In the genomic region with DNA sequence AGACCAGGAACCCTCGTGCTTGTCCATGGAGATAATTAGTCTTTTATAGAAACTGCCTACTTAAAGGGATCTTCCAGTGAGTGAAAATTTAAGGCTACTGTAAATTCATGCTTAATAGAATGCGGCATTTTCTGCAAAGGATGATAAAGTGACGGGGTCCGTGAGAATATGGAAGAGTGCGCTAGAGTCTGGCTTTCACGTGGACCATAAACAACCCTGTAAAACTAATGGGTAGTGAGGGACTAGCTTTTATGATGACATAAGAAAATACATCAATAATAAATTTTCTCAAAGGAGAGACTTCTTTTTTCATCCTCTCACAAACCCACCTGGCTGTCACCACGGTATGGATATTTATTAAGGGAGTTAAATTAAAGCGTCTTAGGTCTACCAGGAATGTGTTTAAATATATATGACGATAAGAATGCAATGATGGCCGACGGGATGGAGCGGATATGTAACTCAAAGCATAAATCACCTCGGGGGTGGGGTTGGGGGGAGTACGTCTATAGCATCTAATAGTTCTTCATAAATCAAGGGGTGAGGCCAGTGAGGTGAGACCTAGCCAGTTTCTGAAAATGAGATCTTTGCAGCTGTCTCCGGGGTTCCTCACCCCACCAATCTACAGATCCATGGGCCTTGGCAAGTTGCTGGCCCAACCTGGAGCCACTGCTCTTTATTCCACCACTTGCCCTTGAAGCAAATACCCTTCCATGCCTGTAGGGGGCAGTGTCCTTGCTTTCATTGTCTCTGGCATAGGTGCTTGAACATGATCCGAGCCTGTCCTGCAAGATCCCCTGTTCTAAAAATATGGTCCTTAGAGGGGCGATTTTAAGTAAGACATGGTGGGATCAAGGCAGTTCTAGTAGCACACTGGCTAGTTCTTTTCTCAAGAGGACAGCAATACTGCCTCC, we compare ENCODE assay signal across 14 mouse cellular contexts. TPM values are rescaled to one million over a fixed set of nuclear protein-coding genes. Genes with fewer than 3 reads are reported as not detected.
DNase-seq lines count a peak whose midpoint lies in the region; ATAC-seq and TF ChIP-seq lines count a peak whose summit lies in the region.
"Had no signal": no experiment of that assay in that cellular context is flagged by ENCODE, and none has a peak within 500 bp of the region (broad histone marks: within the 10 kb centered on the region; RNA-seq: fewer than 3 reads in every experiment).

No protein-coding gene starts in this region.

- ATAC-seq in hindbrain, embryonic 11.5 days (ENCODE audit: low FRiP score), result no peak
- ATAC-seq in hindbrain, embryonic 13.5 days (ENCODE audit: low FRiP score), result no peak
- no peak for ATAC-seq in midbrain, postnatal 0 days (ENCODE audit: low FRiP score)
- no peak for ATAC-seq in midbrain, embryonic 15.5 days (replicated peaks)
- ATAC-seq: intestine, embryonic 15.5 days; midbrain, embryonic 13.5 days had no signal

- no peak overlapping the region for H3K27ac ChIP-seq in hindbrain, embryonic 11.5 days (ENCODE audit: low read depth, low read length)
- H3K27ac ChIP-seq in hindbrain, embryonic 13.5 days, result no peak overlapping the region
- no peak overlapping the region for H3K27ac ChIP-seq in midbrain, postnatal 0 days (ENCODE audit: low read depth, low read length)
- H3K27ac ChIP-seq in midbrain, embryonic 15.5 days, result no peak overlapping the region
- H3K27ac ChIP-seq: heart, embryonic 15.5 days; intestine, embryonic 15.5 days; liver, embryonic 15.5 days; midbrain, embryonic 13.5 days had no signal

- H3K36me3 ChIP-seq in hindbrain, embryonic 11.5 days (ENCODE audit: control insufficient read depth, insufficient read depth, low read length), result no peaks in the 10 kb centered on the region
- no peaks in the 10 kb centered on the region for H3K36me3 ChIP-seq in hindbrain, embryonic 13.5 days
- no peaks in the 10 kb centered on the region for H3K36me3 ChIP-seq in midbrain, postnatal 0 days (ENCODE audit: insufficient read depth, low read length)
- no peaks in the 10 kb centered on the region for H3K36me3 ChIP-seq in midbrain, embryonic 15.5 days (replicated peaks)
- H3K36me3 ChIP-seq: heart, embryonic 15.5 days; intestine, embryonic 15.5 days; liver, embryonic 15.5 days; midbrain, embryonic 13.5 days had no signal

- DNase-seq in hindbrain, embryonic 11.5 days (ENCODE audit: low spot score), result peak; percentile 17
- DNase-seq in midbrain, postnatal 0 days (ENCODE audit: low spot score), result no peak
- peak; percentile 82 for DNase-seq in R1 (ENCODE audit: low read depth, low spot score)
- peak; percentile 6 for DNase-seq in thymus, postnatal 36 days
- DNase-seq in left cerebral cortex, adult 9 months (ENCODE audit: low spot score in 2 of 2), result no peak
- DNase-seq: adrenal gland, postnatal 36 days; cerebellum, adult 8-10 months; layer of hippocampus, adult 9-11 months had no signal

- H3K27me3 ChIP-seq in hindbrain, embryonic 11.5 days (ENCODE audit: control insufficient read depth, insufficient read depth, low read length), result no peaks in the 10 kb centered on the region
- H3K27me3 ChIP-seq in hindbrain, embryonic 13.5 days, result no peaks in the 10 kb centered on the region
- H3K27me3 ChIP-seq in midbrain, postnatal 0 days (ENCODE audit: insufficient read depth, low read length), result no peaks in the 10 kb centered on the region
- H3K27me3 ChIP-seq in midbrain, embryonic 15.5 days (replicated peaks), result no peaks in the 10 kb centered on the region
- H3K27me3 ChIP-seq: heart, embryonic 15.5 days; intestine, embryonic 15.5 days; liver, embryonic 15.5 days; midbrain, embryonic 13.5 days had no signal

- no peak overlapping the region for H3K4me3 ChIP-seq in hindbrain, embryonic 11.5 days (ENCODE audit: low read depth, low read length)
- H3K4me3 ChIP-seq in hindbrain, embryonic 13.5 days, result no peak overlapping the region
- H3K4me3 ChIP-seq in midbrain, postnatal 0 days (ENCODE audit: low read depth, low read length), result no peak overlapping the region
- no peak overlapping the region for H3K4me3 ChIP-seq in midbrain, embryonic 15.5 days
- H3K4me3 ChIP-seq: heart, embryonic 15.5 days; intestine, embryonic 15.5 days; liver, embryonic 15.5 days; midbrain, embryonic 13.5 days had no signal

- peak; percentile 33 for TF ChIP-seq CTCF in midbrain, postnatal 0 days (IDR thresholded peaks at IDR 0.05)

- no peaks in the 10 kb centered on the region for H3K4me1 ChIP-seq in hindbrain, embryonic 11.5 days (replicated peaks; ENCODE audit: control insufficient read depth, insufficient read depth, low read length)
- H3K4me1 ChIP-seq in hindbrain, embryonic 13.5 days (replicated peaks), result no peaks in the 10 kb centered on the region
- no peaks in the 10 kb centered on the region for H3K4me1 ChIP-seq in midbrain, postnatal 0 days (ENCODE audit: insufficient read depth, low read length)
- no peaks in the 10 kb centered on the region for H3K4me1 ChIP-seq in midbrain, embryonic 15.5 days
- H3K4me1 ChIP-seq: heart, embryonic 15.5 days; intestine, embryonic 15.5 days; liver, embryonic 15.5 days; midbrain, embryonic 13.5 days had no signal

- WGBS in hindbrain, embryonic 11.5 days, result 92% methylated on average over 17 of the region's 17 CpGs
- 82% methylated on average over 17 of the region's 17 CpGs for WGBS in hindbrain, embryonic 13.5 days
- WGBS in midbrain, postnatal 0 days, result 83% methylated on average over 17 of the region's 17 CpGs
- WGBS in midbrain, embryonic 15.5 days, result 85% methylated on average over 17 of the region's 17 CpGs

- H3K9me3 ChIP-seq in hindbrain, embryonic 11.5 days (ENCODE audit: control insufficient read depth, low read length), result no peaks in the 10 kb centered on the region
- no peaks in the 10 kb centered on the region for H3K9me3 ChIP-seq in hindbrain, embryonic 13.5 days
- no peaks in the 10 kb centered on the region for H3K9me3 ChIP-seq in midbrain, postnatal 0 days (ENCODE audit: low read length)
- no peaks in the 10 kb centered on the region for H3K9me3 ChIP-seq in midbrain, embryonic 15.5 days
- H3K9me3 ChIP-seq: heart, embryonic 15.5 days; intestine, embryonic 15.5 days; liver, embryonic 15.5 days; midbrain, embryonic 13.5 days had no signal

- H3K9ac ChIP-seq in hindbrain, embryonic 11.5 days (ENCODE audit: low read depth, low read length), result no peak overlapping the region
- H3K9ac ChIP-seq in hindbrain, embryonic 13.5 days, result no peak overlapping the region
- no peak overlapping the region for H3K9ac ChIP-seq in midbrain, postnatal 0 days (replicated peaks; ENCODE audit: low read length, poor library complexity, severe bottlenecking)
- H3K9ac ChIP-seq in midbrain, embryonic 15.5 days, result no peak overlapping the region
- H3K9ac ChIP-seq: heart, embryonic 15.5 days; intestine, embryonic 15.5 days; liver, embryonic 15.5 days; midbrain, embryonic 13.5 days had no signal

- no peak overlapping the region for H3K4me2 ChIP-seq in hindbrain, embryonic 11.5 days (replicated peaks; ENCODE audit: low read depth, low read length)
- H3K4me2 ChIP-seq in hindbrain, embryonic 13.5 days, result no peak overlapping the region
- no peak overlapping the region for H3K4me2 ChIP-seq in midbrain, postnatal 0 days (ENCODE audit: low read depth, low read length, poor library complexity, severe bottlenecking)
- H3K4me2 ChIP-seq in midbrain, embryonic 15.5 days, result no peak overlapping the region
- H3K4me2 ChIP-seq: heart, embryonic 15.5 days; intestine, embryonic 15.5 days; liver, embryonic 15.5 days; midbrain, embryonic 13.5 days had no signal

RNA-seq across cellular contexts. Expression of gene Themis3, which starts 35.8 kb away (rescaled TPM):
- 0.11 TPM in 1 of 2 replicates, not detected in the other for polyA plus RNA-seq in hindbrain, embryonic 11.5 days (2014; fragmentation: Nextera tagmentation; extraction: Ambion mirVana)
- polyA plus RNA-seq in hindbrain, embryonic 13.5 days (2015; fragmentation: Nextera tagmentation; extraction: Ambion mirVana), result not detected in 2 replicates
- not detected in 2 replicates for total RNA-seq in midbrain, postnatal 0 days (2014; rRNA removed)
- not detected in 2 replicates for polyA plus RNA-seq in midbrain, postnatal 0 days (2015; fragmentation: Nextera tagmentation; extraction: Ambion mirVana)
- 0.06 TPM in 1 of 2 replicates, not detected in the other for polyA plus RNA-seq in midbrain, embryonic 15.5 days (2015; fragmentation: Nextera tagmentation; extraction: Ambion mirVana)
- total RNA-seq: adrenal gland, postnatal 36 days had no signal
- polyA plus RNA-seq: liver, embryonic 15.5 days; midbrain, embryonic 13.5 days had no signal

RNA-seq across cellular contexts. Expression of gene Rab12, which starts 39.1 kb away (rescaled TPM):
- polyA plus RNA-seq in hindbrain, embryonic 11.5 days (2014; fragmentation: Nextera tagmentation; extraction: Ambion mirVana), result 44.1 and 45.2 TPM in 2 replicates
- 60.7 and 66.5 TPM in 2 replicates for polyA plus RNA-seq in hindbrain, embryonic 13.5 days (2015; fragmentation: Nextera tagmentation; extraction: Ambion mirVana)
- total RNA-seq in midbrain, postnatal 0 days (2014; rRNA removed), result 102 and 112 TPM in 2 replicates
- polyA plus RNA-seq in midbrain, postnatal 0 days (2015; fragmentation: Nextera tagmentation; extraction: Ambion mirVana), result 90.5 and 95.3 TPM in 2 replicates
- 83.7 and 84.1 TPM in 2 replicates for polyA plus RNA-seq in midbrain, embryonic 15.5 days (2015; fragmentation: Nextera tagmentation; extraction: Ambion mirVana)

Comparison
In these comparisons a context has a peak if more than half of its experiments do, and no peak if none do; other contexts are left out.
1. DNase-seq: peak in hindbrain, embryonic 11.5 days (single experiment), R1 (single experiment) and thymus, postnatal 36 days (2 of 2); none in midbrain, postnatal 0 days (single experiment) and left cerebral cortex, adult 9 months (0 of 2).